Mouse (Mus musculus) 3134 (cell line): ENCODE results near the gene Irs2.
A peak's percentile ranks its signal among the peaks of the same experiment; 100 is the strongest.

Source experiments
- DNase-seq: peaks from one replicate; pipeline ENCODE4 v3.0.0-alpha.2; 2011; ENCODE audit warnings: low spot score; ENCODE audit not compliant: insufficient read length; ENCODE audit errors: extremely low read depth

Gene Irs2

GRCm38 (mm10) chr8:11010398-11010797 is 2.1 kb upstream of the Irs2 start:
- DNase-seq: no peak

GRCm38 (mm10) chr8:11009431-11010071 is 1.3 kb upstream of the Irs2 start:
- DNase-seq: peak; percentile 89

GRCm38 (mm10) chr8:11008842-11009420 is 673 bp upstream of the Irs2 start:
- DNase-seq: peak; percentile 96

- DNase-seq: no peak
Observed at GRCm38 (mm10) chr8:11007581-11008378, 478 bp downstream of the Irs2 start.

GRCm38 (mm10) chr8:11007001-11007580 is 1.2 kb downstream of the Irs2 start:
- DNase-seq: peak; percentile 76

GRCm38 (mm10) chr8:11006276-11006630 is 2.0 kb downstream of the Irs2 start:
- DNase-seq: no peak

- peak; percentile 34 for DNase-seq
Observed at GRCm38 (mm10) chr8:11005460-11006275, 2.6 kb downstream of the Irs2 start.

- DNase-seq: no peak
Observed at GRCm38 (mm10) chr8:11004781-11005459, 3.3 kb downstream of the Irs2 start.

GRCm38 (mm10) chr8:11003917-11004470 is 4.3 kb downstream of the Irs2 start:
- DNase-seq: no peak

GRCm38 (mm10) chr8:11003253-11003652 is 5.0 kb downstream of the Irs2 start:
- no peak for DNase-seq

DNA sequence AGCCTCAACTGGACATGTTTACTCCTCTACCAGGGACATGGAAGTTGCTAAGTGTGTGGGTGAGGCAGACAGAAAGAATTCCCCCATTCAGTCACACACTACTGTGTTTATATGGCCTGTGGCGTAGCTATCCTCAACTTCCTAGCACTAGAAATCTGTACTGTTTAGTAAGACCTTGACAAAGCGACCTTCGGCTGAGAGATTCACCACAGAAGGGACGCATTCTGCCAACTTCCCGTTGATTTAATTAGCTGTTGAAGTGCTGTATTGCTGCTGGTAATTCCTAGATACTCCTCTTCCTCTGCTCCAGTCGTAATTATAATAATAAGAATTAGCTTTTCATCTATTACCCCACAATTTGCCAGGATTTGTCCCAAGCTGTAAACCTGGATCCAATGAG is 5.4 kb downstream of the Irs2 start:
- no peak for DNase-seq

DNA sequence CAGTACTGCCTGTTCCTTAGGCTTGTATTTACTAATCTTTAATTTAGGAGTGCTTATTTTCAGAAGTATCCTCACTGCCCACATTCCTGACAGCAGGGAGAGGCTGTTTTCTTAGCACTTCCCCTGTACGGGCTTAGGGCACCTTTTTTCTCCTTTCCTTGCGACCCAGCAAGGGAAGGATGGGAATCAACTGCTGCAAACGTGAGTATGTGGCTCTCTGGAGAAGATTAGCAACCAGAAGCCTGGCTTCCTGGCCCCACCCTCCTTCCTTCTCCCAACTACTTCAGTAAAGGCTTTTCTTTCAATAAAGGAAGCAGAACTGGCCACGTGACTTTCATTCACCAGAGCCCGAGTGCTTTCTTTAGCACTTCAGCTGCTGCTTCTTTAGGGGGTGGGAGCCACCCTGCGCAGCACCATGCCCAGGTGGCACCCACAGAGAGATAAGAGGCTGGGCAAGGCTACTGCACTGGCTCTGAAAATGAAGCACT is 7.2 kb downstream of the Irs2 start:
- no peak for DNase-seq

DNA sequence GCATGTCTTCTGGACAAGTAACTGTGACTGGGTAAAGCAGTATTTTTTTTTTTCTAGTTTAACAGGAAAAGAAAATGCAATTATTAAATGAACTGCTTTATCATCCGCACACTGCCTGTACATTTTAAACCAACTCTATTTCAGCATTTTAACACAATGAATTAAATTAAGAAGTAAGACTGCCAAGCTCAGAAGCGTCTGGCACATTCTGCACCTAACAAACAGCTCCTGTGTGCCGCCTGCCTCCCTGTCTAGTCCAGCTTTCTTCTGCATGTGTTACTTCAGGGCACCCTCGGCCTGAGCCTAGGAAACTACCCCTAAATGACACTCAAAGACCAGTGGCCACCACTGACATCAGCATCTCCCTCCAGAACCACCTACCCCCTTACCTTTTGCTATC is 8.7 kb downstream of the Irs2 start:
- no peak for DNase-seq

GRCm38 (mm10) chr8:10996247-10996646 is 12.0 kb downstream of the Irs2 start:
- no peak for DNase-seq

DNA sequence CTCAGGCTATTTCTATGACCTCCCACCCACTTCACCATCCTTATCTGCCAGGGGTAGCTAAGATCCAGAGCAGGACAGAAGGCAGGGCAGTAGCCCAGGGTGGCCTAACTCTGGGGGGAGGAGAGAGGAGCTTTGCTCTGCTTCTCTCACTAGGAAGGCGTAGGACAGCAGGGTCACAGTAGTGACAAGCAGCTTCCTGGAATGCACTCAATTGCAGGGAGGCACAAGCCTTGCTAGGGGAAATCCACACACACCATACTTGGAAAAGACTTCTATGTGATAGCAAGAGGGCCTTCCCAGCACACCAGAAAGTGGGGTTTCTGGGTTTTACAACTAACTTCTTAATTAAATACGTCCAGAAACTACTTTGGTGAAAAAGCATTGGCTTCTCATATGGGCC is 12.5 kb downstream of the Irs2 start:
- no peak for DNase-seq

DNA sequence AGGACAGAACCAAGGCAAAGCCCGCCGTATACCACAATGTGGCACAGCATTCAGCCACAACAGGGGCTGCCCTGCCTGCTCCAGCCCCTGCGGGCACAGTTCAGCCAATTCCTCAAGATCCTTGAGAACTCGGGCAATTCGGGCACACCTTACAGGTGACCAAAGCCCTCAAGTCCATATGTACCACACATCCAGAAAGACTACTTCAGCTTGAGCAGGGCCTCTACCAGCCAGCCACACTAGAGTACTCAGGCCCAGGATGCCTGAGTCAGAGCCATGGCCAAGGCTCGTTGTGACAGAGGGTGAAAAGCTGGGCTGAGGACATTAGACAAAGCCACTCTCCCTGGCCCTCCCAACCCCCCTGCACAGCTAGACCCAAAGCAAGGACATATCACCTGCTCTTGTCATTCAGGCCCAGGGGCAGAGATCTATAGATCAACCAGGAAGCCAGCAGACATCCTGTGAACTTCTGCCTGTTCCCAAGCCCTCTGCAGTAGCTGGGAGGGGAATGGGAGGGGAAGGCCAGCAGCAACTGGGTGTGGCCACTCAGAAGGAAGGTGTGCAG is 13.8 kb downstream of the Irs2 start:
- DNase-seq: peak; percentile 42

- DNase-seq: peak; percentile 74
Observed at GRCm38 (mm10) chr8:10993582-10994216, 14.6 kb downstream of the Irs2 start.

- DNase-seq: no peak
Observed at GRCm38 (mm10) chr8:10992081-10992480, 16.2 kb downstream of the Irs2 start.

DNA sequence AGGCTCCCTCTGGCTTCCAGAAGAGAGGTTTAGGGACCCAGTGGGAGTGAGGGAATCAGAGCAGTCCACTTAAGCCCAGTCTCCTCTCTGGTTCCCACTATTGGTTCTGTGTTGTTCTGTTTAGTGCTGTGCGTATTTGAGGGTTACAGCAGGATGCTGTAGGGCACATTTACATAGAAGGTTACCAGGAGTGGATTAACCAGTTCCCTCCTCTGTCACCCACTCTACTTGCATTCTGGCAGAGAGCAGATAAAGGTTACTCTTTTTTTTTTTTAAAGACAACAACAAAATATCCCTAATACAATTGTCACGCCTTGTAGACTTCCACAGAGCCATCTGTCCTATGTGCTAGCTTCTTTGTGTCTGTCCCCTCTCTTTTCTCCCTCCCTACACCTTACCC is 16.9 kb downstream of the Irs2 start:
- no peak for DNase-seq
